Mouse (Mus musculus) right cerebral cortex, postnatal 36 days (tissue): ENCODE results near the gene Slc22a20.

Source experiments
- DNase-seq, 2 experiments: peaks; one replicate each; pipeline ENCODE4 v3.0.0; 2022; ENCODE audit warnings: low spot score in 2 of 2, mixed read lengths in 1 of 2

The Slc22a20 gene

DNA sequence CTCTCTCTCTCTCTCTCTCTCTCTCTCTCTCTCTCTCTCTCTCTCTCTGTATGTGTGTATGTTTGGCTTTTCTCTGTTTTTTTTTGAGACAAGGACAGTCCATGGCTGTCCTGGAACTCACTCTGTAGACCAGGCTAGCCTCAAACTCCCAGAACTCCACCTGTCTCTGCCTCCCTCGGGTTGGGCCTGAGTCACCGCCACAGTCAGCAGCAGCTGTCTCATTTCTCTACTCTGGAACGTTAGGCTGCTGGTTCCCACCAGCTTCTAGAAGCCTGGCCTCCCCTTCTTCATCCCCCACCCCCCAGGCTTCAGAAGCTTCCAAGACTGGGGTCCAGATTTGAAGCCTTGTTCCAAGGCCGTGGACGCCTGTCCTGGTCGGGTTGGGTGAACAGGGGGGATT is 3.6 kb upstream of the Slc22a20 start:
- no peak for DNase-seq

DNA sequence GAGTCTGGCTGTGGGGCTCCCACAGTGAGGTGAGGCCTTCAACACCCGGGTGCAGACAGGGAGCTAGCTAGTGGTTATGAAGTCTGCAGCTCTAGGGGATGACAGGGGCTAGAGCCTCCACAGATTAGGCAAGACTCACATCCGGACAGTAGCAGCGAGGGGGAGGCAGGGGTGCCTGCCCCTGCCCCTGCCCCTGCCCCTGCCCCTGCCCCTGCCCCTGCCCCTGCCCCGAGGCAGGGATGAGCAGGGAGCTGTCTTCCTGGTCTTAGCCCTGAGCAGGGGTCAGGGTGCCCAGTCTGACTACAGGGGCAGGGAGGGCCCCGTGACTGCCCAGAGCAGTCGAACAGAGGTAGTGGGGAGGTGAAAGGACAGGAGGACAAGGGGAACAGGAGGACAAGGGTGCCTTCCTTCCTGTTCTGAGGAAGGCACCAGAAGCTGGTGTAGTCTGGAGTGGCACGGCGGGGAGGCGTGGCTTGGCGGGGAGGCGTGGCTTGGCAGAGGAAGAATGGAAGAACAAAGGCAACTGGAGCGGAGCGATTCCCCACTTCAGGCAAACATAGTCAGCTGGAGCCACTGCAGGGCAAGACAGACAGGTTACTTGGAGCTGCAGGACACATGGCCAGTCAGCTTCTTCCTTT is 3.0 kb upstream of the Slc22a20 start:
- peak; percentile 8 to 11 for DNase-seq

DNA sequence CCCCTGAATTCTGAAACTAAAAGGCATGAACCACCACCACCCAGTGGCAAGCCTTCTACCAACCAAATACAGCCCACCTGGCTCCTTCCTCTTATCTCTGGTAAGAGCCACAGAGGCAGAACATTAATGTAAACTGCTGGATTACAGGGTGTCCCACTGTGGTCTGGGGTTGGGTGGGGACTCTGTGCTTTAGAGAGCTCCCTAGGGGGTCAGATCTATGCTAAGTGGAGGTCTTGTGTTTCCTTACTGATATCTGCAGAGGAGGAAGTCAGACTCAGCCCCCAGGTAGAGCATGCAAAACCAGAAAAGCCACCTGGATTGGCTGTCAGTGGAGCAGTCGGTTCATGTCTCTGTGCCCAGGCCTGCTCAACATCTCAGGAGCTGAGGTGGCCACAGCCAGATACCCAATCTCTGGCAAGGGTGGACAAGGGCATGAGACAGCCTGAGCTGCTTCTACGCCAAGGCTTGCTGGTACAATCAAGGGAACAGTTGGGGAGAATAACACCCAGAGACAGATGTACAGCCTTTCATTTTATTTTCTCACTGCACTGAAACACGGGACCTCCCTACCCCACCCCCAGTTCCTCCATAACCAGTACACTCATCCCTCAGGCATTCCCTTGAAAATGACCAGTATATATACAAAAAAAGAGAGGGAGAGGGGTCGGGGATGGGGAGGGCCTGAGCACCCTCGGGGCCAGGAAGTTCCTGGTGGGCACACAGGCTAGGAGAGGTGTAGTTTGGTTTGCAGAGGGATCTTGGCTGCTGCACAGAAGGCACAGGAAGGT is 2.3 kb upstream of the Slc22a20 start:
- no peak for DNase-seq

DNA sequence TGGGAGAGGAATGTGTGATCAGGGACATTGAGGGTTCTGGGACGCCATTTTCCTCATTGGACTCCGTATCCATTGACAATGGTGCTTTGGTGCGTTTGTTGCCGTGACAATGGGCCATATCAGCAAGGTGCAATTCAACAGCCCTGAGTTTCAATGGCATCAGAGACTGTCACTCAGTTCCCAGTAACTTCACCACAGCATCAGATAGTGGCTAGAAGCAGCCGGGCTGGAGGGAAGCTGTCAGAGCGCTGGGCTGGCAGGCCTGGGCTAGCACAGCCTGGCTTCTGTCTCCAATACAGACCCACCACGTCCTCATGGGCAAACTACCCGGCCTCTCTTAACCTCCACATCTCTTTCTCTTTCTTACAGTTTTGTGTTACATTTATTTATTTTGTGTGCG is 5.5 kb downstream of the Slc22a20 start:
- DNase-seq, result no peak

DNA sequence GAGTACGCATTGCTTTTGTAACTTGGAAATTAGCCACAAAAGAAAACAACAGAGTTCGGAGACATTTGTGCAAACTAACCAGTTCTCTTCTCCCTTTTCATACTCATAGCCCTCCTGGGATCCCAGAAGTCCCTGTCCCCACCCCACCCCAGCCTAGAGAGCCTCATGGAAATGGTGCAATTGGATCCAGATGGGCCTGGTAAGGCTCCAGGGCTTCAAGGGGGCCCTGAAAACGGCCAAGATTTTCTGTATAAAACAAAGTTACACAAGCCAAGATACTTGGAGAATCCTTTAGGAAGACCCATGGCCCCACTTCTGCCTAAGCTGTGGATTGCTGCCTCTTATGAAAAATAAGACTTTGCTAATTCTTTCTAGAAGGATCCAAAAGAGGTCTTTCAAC is 8.2 kb downstream of the Slc22a20 start:
- DNase-seq, result no peak

DNA sequence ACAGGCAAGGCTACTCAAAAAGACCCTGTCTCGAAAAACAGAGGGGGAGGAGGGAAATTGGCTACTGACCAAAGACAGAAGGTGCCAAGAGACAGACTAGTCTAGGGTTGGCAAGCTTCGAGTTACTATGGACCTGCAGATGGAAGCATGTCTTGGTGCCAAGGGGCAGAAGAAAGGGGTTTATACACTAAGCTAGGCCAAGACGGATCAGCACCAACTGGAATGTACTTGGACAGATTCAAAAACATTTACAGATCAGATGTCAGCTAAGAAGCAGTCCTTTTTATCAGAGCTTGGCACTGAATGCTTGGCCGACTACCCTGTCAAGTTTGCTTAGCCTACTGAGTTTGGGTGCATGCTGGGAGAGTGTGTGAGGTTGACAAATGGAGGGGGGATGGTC is 10.3 kb downstream of the Slc22a20 start:
- DNase-seq, result peak; percentile 3 to 11

DNA sequence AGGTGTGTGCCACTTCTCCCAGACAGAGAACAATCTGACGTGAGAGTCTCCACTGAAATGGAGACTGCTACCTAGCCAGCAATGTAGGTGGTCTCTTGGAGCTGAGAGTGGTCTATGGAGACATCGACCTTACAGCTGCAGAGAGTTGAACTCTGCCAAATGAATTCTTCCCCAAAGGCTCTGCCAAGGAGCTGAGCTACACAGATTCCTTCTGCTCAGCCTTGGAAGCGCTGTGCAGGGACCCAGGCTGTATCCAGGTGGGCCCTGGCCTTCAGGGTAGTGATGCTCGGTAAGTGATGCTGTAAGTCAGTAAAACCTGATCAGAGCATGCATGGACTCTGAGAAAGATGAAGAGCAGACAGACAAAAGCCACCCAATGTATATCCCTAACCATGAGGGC is 10.8 kb downstream of the Slc22a20 start:
- DNase-seq, result no peak

DNA sequence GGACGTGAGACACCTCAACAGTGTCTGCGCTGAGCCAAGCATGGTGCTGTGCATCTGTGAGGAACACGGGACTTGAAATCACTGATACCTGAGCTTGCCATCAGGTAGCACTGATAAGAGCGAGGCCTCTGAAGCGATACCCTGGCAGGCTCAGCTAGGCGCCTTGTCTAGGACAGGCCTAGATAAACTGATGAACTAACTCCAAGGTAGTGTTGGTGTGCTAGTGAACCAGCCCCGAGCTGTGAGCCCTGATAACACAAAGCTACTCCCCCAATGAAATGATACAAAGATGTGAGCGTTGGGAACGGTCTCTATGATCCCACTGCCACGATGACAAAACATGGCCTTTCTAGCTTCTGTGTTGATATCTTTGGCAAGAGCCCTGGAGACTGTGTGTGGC is 18.3 kb downstream of the Slc22a20 start:
- DNase-seq, result no peak

DNA sequence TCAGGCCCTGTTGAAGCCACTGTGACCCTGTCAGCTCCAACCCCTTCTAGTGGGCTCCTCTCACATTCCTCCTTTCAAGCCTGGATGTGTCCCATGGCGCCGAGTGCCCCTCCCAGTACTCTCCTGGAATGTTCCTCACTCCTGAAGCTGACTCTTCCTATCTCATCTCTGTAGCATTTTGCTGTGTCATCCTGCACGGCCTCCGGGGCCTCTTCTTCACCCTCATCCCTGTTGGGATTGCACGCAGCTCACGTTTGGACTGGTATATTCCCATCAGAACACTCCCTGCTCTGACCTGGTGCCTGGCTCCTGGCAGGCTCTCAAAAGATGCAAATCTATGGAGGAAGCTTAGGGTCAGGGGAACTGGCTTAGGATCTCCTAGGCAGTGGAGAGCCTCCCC is 19.2 kb downstream of the Slc22a20 start:
- DNase-seq, result no peak

DNA sequence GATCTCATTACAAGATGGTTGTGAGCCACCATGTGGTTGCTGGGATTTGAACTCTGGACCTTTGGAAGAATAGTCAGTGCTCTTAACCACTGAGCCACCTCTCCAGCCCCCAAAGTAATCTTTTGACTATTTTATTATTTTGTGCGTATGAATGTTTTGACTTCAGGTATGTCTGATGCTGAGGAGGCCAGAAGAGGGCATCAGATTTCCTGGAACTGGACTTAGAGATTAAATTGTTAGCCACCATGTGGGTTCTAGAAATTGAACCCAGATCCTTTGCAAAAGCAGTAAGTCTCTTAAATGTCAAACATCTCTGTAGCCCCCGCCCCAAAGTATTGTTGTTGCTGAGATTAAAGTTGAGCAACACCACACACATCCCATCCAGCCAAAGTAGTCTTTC is 20.0 kb downstream of the Slc22a20 start:
- no peak for DNase-seq

DNA sequence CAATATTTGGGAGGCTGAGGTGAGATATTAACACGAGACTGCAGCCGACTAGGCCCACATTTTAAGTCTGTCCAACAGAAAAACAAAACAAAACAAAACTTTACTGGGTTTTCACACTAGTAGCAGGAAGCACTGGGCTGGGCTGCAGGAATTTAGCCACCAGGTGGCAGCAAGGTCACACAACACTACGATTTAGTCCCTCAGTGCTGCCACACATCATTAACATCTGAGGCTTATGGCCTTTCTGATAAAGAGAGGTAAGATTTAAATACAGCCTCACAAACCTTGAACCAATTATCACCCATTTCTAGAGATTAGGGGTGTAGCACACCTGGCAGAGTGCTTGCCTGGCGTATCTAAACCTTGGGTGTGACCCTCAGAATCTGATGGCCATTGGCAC is 20.7 kb downstream of the Slc22a20 start:
- peak; percentile 33 to 41 for DNase-seq

DNA sequence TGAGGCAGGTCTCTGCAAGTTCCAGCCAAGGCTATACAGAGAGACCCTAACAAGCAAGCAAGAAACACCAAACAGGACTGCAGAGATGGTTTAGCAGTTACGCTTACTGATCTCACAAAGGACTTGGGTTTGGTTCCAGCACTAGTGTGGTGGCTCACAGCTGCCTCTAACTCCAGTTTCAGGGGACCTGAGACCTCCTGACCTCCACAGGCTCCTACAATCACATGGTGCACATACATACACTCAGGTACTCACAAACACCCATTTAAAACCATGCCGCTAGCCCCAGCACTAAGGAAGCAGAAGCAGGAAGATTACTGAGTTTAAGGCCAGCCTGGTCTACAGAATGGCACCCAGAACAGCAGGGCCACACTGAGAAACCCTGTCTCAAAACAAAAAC is 21.1 kb downstream of the Slc22a20 start:
- no peak for DNase-seq

DNA sequence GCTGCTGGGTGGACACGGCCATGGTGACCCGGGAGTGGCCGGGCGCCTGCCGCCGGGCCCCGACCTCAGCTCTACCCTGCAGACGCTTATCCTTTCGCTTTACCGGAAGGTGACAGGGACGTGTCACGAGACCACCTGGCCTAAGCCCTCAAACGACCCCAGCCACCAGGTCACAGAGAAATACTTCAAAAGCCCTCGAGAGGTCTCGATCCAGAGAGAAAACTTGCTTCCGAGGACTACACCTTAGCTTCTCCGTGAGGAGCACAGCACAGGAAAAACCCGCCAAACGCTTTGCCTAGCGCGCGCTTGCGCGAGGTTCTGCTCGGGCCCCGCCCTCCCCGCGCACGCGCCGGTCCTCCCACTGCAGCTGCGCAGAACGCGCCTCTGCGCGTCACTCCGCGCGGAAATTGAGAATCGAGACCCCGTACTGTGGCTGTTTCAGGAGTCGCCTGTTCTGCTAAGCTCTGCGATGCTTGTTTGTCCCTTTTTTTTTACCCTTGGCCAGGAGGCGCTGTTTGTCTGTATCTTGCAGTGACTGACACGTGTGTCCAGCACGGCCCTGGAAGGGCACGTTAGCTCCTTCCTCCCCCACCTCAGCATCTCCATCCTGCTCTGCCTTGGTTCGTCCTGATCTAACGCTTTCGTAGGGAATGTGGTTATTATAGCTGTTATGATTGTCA is 21.9 kb downstream of the Slc22a20 start, which contains the start of gene Pola2:
Pola2 (minus strand) TSS at position 320 of the 680 bp plus-strand sequence.
- peak; percentile 75 to 77 for DNase-seq

DNA sequence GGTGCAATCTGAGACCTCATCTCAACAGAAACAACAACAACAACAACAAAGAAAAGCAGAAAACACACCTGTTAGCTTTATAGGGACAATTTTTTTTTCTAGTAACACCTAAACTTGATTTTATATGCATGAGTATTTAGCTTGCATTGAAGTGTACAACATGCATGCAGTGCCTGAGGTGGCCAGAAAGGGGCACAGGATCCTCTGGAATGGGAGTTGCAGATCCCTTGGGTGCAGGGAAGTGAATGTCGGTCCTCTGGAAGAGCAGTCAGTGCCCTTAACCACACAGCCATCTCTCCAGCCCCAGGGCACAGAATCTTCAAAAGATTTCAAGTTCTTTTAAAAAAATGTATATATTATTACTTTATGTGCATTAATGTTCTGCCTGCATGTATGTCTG is 23.3 kb downstream of the Slc22a20 start:
- DNase-seq, result no peak

DNA sequence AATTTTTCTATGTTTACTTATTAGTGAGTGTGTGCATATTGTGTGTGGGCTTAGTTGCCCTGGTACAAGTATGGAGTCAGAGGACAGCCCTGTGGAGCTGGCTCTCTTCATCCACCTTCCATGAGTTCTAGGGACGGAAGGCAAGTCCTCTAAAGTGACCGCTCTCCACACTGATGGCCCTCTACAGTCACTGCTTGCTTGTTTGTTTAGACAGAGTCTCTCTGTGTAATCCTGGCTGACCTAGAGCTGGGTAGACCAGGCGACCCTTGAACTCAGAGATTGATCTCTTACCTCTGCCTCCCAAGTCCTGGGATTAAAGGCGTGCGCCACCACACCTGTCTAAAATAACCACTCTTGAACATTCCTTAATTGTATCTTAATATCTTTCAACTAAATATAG is 28.6 kb downstream of the Slc22a20 start:
- no peak for DNase-seq

DNA sequence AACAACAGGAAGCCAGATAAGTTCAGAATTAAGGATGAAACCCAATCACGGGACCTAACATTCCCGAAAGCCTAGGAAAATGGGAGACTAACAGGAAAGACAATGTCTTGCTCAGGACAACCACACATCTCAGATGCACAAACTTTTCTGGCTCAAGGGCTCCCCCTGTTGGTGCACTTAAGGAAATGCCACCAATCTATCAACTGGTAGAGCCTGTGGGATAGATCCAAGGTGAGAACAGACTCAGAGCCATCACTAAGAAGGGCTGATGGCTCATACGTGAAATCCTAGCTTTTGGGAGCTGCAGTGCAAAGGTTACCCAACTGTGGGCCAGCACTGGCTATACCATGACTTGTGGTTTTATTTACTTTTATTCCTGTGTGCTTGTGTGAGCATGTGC is 29.3 kb downstream of the Slc22a20 start:
- peak; percentile 17 to 22 for DNase-seq

DNA sequence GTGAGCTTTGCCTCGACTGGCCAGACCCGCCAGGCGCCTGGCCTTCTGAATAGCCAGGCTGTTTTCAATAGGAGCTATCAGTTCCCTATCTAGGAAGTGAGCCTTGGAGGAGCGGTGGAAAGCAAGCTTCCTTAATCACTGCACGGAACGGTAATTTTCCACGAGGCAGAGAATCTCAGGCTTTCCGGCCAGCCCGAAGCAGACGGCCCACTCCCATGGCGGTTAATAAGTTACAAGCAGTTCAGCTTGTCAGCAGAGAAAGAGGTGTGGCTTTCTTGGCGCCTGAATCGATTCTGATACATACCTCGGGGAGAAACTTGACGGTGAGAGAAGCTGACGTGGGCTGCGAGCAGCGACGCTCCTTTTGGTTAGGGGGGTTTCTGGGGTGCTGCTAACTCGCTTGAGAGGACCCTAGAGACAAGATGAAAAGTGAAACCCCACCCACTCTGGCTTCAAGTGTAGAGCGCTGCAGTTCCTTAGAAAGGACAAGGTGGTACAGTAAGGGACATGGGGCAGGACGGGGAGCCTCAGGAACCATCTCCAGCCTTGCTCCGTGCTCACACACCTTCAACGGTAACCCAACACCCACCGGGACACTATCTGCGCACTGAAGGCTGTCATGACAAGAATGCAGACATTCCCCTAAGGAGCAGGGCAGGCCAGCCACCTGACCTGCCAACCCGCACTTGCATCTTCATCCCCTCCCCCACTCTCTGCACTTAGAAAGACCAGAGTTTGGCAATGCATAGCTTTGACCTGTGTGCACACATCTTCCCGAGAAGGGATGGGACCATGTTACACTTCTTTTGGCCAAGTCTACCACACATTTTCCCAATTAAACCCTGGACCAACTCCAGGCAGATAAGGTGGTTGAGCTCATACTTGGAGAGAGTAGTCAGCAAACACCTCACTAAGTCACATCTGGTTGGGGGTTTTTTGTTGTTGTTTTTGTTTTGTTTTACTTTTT is 30.0 kb downstream of the Slc22a20 start:
- DNase-seq, result no peak

DNA sequence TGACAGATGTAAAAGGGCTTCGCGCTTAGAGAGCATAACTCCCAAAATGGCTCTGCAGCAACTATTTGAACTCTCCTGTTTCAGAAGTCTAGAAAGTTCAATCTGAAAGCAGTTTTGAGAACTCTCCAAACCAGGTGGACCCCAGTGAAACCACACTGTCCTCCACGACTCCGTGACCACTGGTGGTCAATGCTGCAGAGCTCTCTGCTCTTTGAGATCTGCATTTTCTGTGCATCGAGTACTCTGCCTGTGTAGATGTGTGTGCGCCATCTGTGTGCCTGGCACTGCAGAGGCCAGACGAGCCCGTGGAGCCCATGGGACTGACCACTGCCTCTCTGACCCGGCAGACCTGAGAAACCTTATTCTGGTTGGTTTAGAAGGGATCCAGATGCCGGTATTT is 31.0 kb downstream of the Slc22a20 start:
- no peak for DNase-seq

DNA sequence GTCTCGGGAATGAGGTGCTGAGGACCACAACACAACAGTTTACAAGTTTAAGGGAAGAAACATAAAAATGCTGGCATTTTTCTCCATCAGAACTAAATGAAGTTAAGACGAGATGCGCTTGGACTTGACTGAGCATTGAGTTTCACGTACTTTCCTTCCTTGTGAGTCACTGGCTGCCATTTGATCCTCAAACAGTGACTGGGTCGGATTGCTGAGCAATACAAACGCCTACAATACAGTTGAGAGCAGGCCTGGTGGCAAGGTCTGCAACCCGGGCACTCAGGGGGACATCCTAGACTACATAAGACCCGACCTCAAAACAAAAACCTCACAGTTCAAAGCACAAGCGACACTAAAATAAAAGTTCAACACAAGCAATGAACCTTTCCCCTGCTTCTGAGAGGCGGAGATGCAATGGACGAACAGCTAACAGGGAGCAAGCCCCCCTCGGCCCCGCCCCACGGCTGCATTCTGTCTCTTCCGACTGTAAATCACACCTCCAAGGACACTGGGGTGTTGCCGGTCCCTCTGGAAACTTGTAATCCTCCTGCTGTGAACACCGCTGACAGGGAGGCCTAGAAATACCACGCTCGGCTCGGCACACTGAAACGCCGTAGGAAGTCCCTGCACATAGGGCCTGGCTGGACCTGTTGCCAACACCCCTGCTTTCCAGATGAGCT is 31.8 kb downstream of the Slc22a20 start:
- DNase-seq, result no peak

DNA sequence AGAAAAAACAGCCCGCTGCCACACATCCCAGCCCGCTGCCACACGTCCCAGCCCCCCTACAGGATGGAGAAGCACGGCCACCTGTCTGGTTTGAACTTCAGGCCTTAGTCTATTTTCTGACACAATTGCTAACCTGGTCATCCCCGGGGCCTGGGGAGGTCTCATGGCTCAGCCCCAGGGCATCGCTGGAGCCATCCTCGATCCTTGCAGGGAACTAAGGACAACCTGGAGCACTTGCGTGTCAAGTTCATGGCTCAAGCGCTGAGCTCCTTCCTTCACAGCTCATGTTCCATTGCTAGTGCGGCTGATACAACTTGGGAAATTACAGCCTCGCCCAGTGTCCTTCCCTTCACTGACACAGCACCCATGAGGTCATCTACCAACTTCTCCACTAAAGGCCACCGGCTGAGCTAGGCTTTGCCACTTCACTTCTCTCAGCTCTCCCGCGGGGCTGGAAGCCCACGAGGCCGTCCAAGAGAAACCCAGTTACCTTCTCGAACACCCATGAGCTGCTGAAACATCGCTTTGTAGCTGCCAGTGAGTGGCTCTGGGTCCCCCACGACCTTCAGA is 32.7 kb downstream of the Slc22a20 start:
- no peak for DNase-seq
